Comparison of ENCODE assay signal across 17 mouse cellular contexts in genomic region chr4:63310247-63310855, GRCm38 (mm10). TPM values are rescaled to one million over a fixed set of nuclear protein-coding genes. Genes with fewer than 3 reads are reported as not detected.
A peak's percentile ranks its signal among the peaks of the same experiment; 100 is the strongest.
DNase-seq lines count a peak whose midpoint lies in the region; ATAC-seq lines count a peak whose summit lies in the region.
"Had no signal": no experiment of that assay in that cellular context is flagged by ENCODE, and none has a peak within 500 bp of the region (broad histone marks: within the 10 kb centered on the region; RNA-seq: fewer than 3 reads in every experiment).

No protein-coding gene starts in this region.

- no peaks in the 10 kb centered on the region; the same call in 1 of the 2 replicates for H3K4me1 ChIP-seq in embryonic facial prominence, embryonic 14.5 days (ENCODE audit: control insufficient read depth, insufficient read depth, low read length)
- H3K4me1 ChIP-seq in embryonic facial prominence, embryonic 10.5 days, result peaks cover 3% of the 10 kb centered on the region; the same call in 1 of the 2 replicates
- peaks cover 19% of the 10 kb centered on the region for H3K4me1 ChIP-seq in embryonic facial prominence, embryonic 15.5 days
- peaks cover 26% of the 10 kb centered on the region for H3K4me1 ChIP-seq in heart, embryonic 12.5 days (replicated peaks)
- H3K4me1 ChIP-seq: limb, embryonic 13.5 days had no signal

- DNase-seq in embryonic facial prominence, embryonic 14.5 days (ENCODE audit: low spot score), result peak; percentile 15
- no peak for DNase-seq in embryonic facial prominence, embryonic 10.5 days (ENCODE audit: low spot score)
- DNase-seq in lung, postnatal 25 days (ENCODE audit: low spot score), result peak; percentile 44
- no peak for DNase-seq in frontal cortex, adult 2 months (ENCODE audit: extremely low spot score in 1 of 2, low spot score in 1 of 2)
- no peak for DNase-seq in layer of hippocampus, adult 9-10 months (ENCODE audit: low spot score)
- DNase-seq in left cerebral cortex, adult 9 months (ENCODE audit: low spot score in 2 of 2), result no peak
- DNase-seq: cerebellum, postnatal 36 days; kidney, adult 18-20 months; right cerebral cortex, adult 18-20 months had no signal

- H3K4me2 ChIP-seq in embryonic facial prominence, embryonic 14.5 days (ENCODE audit: low read depth, low read length), result no peak overlapping the region
- no peak overlapping the region for H3K4me2 ChIP-seq in embryonic facial prominence, embryonic 15.5 days (replicated peaks)
- H3K4me2 ChIP-seq in heart, embryonic 12.5 days, result peak overlapping the region; percentile 22; the same call in 1 of the 2 replicates
- H3K4me2 ChIP-seq: limb, embryonic 13.5 days had no signal

- H3K9me3 ChIP-seq in embryonic facial prominence, embryonic 14.5 days (ENCODE audit: control insufficient read depth, low read length), result no peaks in the 10 kb centered on the region
- H3K9me3 ChIP-seq in embryonic facial prominence, embryonic 10.5 days, result no peaks in the 10 kb centered on the region
- no peaks in the 10 kb centered on the region for H3K9me3 ChIP-seq in embryonic facial prominence, embryonic 15.5 days (replicated peaks)
- no peaks in the 10 kb centered on the region for H3K9me3 ChIP-seq in heart, embryonic 12.5 days (replicated peaks)
- H3K9me3 ChIP-seq: forebrain, embryonic 10.5 days; limb, embryonic 13.5 days had no signal

- no peak overlapping the region for H3K9ac ChIP-seq in embryonic facial prominence, embryonic 14.5 days (ENCODE audit: low read depth, low read length)
- no peak overlapping the region for H3K9ac ChIP-seq in embryonic facial prominence, embryonic 15.5 days
- peak overlapping the region; percentile 39; the same call in 1 of the 2 replicates for H3K9ac ChIP-seq in heart, embryonic 12.5 days
- H3K9ac ChIP-seq: limb, embryonic 13.5 days had no signal

- peaks cover 78% of the 10 kb centered on the region for H3K36me3 ChIP-seq in embryonic facial prominence, embryonic 14.5 days (ENCODE audit: control insufficient read depth, insufficient read depth, low read length)
- H3K36me3 ChIP-seq in embryonic facial prominence, embryonic 10.5 days (replicated peaks), result peaks cover 3% of the 10 kb centered on the region
- peaks cover 44% of the 10 kb centered on the region for H3K36me3 ChIP-seq in embryonic facial prominence, embryonic 15.5 days
- H3K36me3 ChIP-seq in heart, embryonic 12.5 days, result no peaks in the 10 kb centered on the region
- H3K36me3 ChIP-seq: forebrain, embryonic 10.5 days had no signal

- ATAC-seq in embryonic facial prominence, embryonic 14.5 days (ENCODE audit: low read depth), result no peak
- no peak for ATAC-seq in embryonic facial prominence, embryonic 15.5 days (ENCODE audit: insufficient number of reproducible peaks, low FRiP score, low TSS enrichment, low read depth)
- ATAC-seq in heart, embryonic 12.5 days (ENCODE audit: insufficient number of reproducible peaks, low FRiP score), result peak; percentile 70
- ATAC-seq: activated CD4-positive, CD25-positive, alpha-beta regulatory T cell, adult 4 months had no signal

- WGBS in embryonic facial prominence, embryonic 14.5 days, result 46% methylated on average over 10 of the region's 10 CpGs
- 67% methylated on average over 10 of the region's 10 CpGs for WGBS in embryonic facial prominence, embryonic 10.5 days
- WGBS in embryonic facial prominence, embryonic 15.5 days, result 58% methylated on average over 10 of the region's 10 CpGs
- WGBS in heart, embryonic 12.5 days, result 22% methylated on average over 10 of the region's 10 CpGs

- peak overlapping the region; percentile 15; the same call in 1 of the 2 replicates for H3K27ac ChIP-seq in embryonic facial prominence, embryonic 14.5 days (replicated peaks; ENCODE audit: low read depth, low read length)
- H3K27ac ChIP-seq in embryonic facial prominence, embryonic 10.5 days (replicated peaks), result no peak overlapping the region
- H3K27ac ChIP-seq in embryonic facial prominence, embryonic 15.5 days (replicated peaks), result 0 out of 2 replicates have a peak overlapping the region, but pooled peaks have one; percentile 12
- peak overlapping the region; percentile 90 for H3K27ac ChIP-seq in heart, embryonic 12.5 days (ENCODE audit: poor library complexity, severe bottlenecking)
- H3K27ac ChIP-seq: forebrain, embryonic 10.5 days; layer of hippocampus, adult 2 months; limb, embryonic 13.5 days; macrophage had no signal

- H3K4me3 ChIP-seq in embryonic facial prominence, embryonic 14.5 days (ENCODE audit: low read depth, low read length), result no peak overlapping the region
- H3K4me3 ChIP-seq in embryonic facial prominence, embryonic 10.5 days, result no peak overlapping the region
- H3K4me3 ChIP-seq in embryonic facial prominence, embryonic 15.5 days (replicated peaks), result no peak overlapping the region
- H3K4me3 ChIP-seq in heart, embryonic 12.5 days, result no peak overlapping the region
- H3K4me3 ChIP-seq: forebrain, embryonic 10.5 days; layer of hippocampus, adult 2 months; limb, embryonic 13.5 days had no signal

- no peaks in the 10 kb centered on the region for H3K27me3 ChIP-seq in embryonic facial prominence, embryonic 14.5 days (replicated peaks; ENCODE audit: control insufficient read depth, insufficient read depth, low read length)
- H3K27me3 ChIP-seq in embryonic facial prominence, embryonic 10.5 days (replicated peaks; ENCODE audit: low read depth, poor library complexity, severe bottlenecking), result 0 out of 2 replicates have a peak, but pooled peaks cover 7% of the 10 kb centered on the region
- H3K27me3 ChIP-seq in embryonic facial prominence, embryonic 15.5 days, result no peaks in the 10 kb centered on the region
- H3K27me3 ChIP-seq in heart, embryonic 12.5 days (replicated peaks), result peaks cover 9% of the 10 kb centered on the region; the same call in 1 of the 2 replicates
- H3K27me3 ChIP-seq: limb, embryonic 13.5 days had no signal

RNA-seq across cellular contexts. Expression of gene Orm1, which starts 34.0 kb away (rescaled TPM):
- polyA plus RNA-seq in embryonic facial prominence, embryonic 14.5 days (2014; fragmentation: Nextera tagmentation; extraction: Ambion mirVana), result 0.84 and 2.5 TPM in 2 replicates
- not detected in 2 replicates for polyA plus RNA-seq in embryonic facial prominence, embryonic 10.5 days (2016; fragmentation: Nextera tagmentation; extraction: Ambion mirVana)
- 17.0 and 22.3 TPM in 2 replicates for polyA plus RNA-seq in embryonic facial prominence, embryonic 15.5 days (2015; fragmentation: Nextera tagmentation; extraction: Ambion mirVana)
- not detected in 2 replicates for polyA plus RNA-seq in heart, embryonic 12.5 days (2016; fragmentation: Nextera tagmentation; extraction: Ambion mirVana)
- 0.12 TPM in 1 of 2 replicates, not detected in the other for polyA plus RNA-seq in frontal cortex, adult 2 months (2012; rRNA removed)
- polyA plus RNA-seq: activated CD4-positive, CD25-positive, alpha-beta regulatory T cell, adult 4 months; forebrain, embryonic 10.5 days; limb, embryonic 13.5 days; testis, adult 2 months had no signal

RNA-seq across cellular contexts. Expression of gene Orm3, which starts 45.6 kb away (rescaled TPM):
- not detected in 2 replicates for polyA plus RNA-seq in embryonic facial prominence, embryonic 14.5 days (2014; fragmentation: Nextera tagmentation; extraction: Ambion mirVana)
- not detected in 2 replicates for polyA plus RNA-seq in embryonic facial prominence, embryonic 10.5 days (2016; fragmentation: Nextera tagmentation; extraction: Ambion mirVana)
- polyA plus RNA-seq in embryonic facial prominence, embryonic 15.5 days (2015; fragmentation: Nextera tagmentation; extraction: Ambion mirVana), result not detected in 2 replicates
- polyA plus RNA-seq in heart, embryonic 12.5 days (2016; fragmentation: Nextera tagmentation; extraction: Ambion mirVana), result not detected in 2 replicates
- not detected in 2 replicates for polyA plus RNA-seq in frontal cortex, adult 2 months (2012; rRNA removed)
- polyA plus RNA-seq: forebrain, embryonic 10.5 days; limb, embryonic 13.5 days; macrophage; testis, adult 2 months had no signal

RNA-seq across cellular contexts. Expression of gene Orm2, which starts 51.9 kb away (rescaled TPM):
- polyA plus RNA-seq in embryonic facial prominence, embryonic 14.5 days (2014; fragmentation: Nextera tagmentation; extraction: Ambion mirVana), result not detected in 2 replicates
- polyA plus RNA-seq in embryonic facial prominence, embryonic 10.5 days (2016; fragmentation: Nextera tagmentation; extraction: Ambion mirVana), result not detected in 2 replicates
- 0.31 and 0.39 TPM in 2 replicates for polyA plus RNA-seq in embryonic facial prominence, embryonic 15.5 days (2015; fragmentation: Nextera tagmentation; extraction: Ambion mirVana)
- polyA plus RNA-seq in heart, embryonic 12.5 days (2016; fragmentation: Nextera tagmentation; extraction: Ambion mirVana), result not detected in 2 replicates
- 0.15 TPM in 1 of 2 replicates, not detected in the other for polyA plus RNA-seq in frontal cortex, adult 2 months (2012; rRNA removed)
- polyA plus RNA-seq: forebrain, embryonic 10.5 days; limb, embryonic 13.5 days; macrophage; testis, adult 2 months had no signal

Comparison
In these comparisons a context has a peak if more than half of its experiments do, and no peak if none do; other contexts are left out.
1. DNase-seq: peak in embryonic facial prominence, embryonic 14.5 days (single experiment) and lung, postnatal 25 days (single experiment); none in embryonic facial prominence, embryonic 10.5 days (single experiment), frontal cortex, adult 2 months (0 of 2), layer of hippocampus, adult 9-10 months (single experiment) and left cerebral cortex, adult 9 months (0 of 2).